9 mouse cellular contexts compared by ENCODE assay signal in the genomic region with DNA sequence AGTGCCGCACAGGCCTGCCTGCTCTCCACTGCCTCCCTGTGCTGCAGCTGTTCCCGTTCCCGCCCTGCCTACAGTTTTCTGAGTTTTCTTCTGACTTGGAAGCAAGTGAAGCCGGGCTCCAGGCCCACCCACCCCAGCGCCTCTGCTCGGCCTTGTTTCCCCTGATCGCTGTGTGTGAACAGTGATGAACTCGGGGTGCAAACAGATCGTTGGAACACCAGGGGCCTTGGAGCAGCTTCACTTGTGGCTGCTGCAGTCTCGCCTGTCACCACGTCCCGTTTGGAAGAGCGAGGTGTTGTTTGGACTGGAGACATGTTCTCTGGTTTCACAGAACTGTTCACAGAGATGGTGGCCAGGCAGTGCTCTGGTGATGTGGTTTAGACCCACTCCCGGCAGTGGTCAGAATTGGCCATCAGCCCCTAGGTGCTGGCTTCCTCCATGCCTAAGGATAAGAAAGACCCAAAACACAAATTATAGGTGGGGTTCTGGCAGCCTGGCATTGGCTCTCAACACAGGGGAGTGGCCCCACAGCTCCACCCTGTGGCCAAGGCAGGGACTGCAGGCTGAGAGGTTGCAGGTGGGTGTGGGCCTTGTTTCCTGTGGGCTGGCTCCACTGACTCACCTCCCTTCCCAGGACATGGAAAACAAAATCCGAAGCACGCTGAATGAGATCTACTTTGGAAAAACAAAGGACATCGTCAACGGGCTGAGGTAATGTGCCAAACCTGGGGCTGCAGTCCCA. TPM values are rescaled to one million over a fixed set of nuclear protein-coding genes. Genes with fewer than 3 reads are reported as not detected.
DNase-seq lines count a peak whose midpoint lies in the region; ATAC-seq and TF ChIP-seq lines count a peak whose summit lies in the region.
"Had no signal": no experiment of that assay in that cellular context is flagged by ENCODE, and none has a peak within 500 bp of the region (broad histone marks: within the 10 kb centered on the region; RNA-seq: fewer than 3 reads in every experiment).

No protein-coding gene starts in this region.

- peaks cover 92% of the 10 kb centered on the region for H3K36me3 ChIP-seq in lung, embryonic 14.5 days (ENCODE audit: insufficient read depth)

- H3K27ac ChIP-seq in cortical plate, adult 2 months (ENCODE audit: insufficient read depth, low read length): no peak overlapping the region
- H3K27ac ChIP-seq in lung, embryonic 14.5 days (ENCODE audit: low read depth): no peak overlapping the region
- H3K27ac ChIP-seq: macrophage had no signal

- DNase-seq in CD4-positive helper T cell, adult 2 months (ENCODE audit: low read depth, low spot score): peak; percentile 64
- DNase-seq in ZHBTc4 (ENCODE audit: low read depth, low spot score): peak; percentile 91
- peak; percentile 91 for DNase-seq in heart, adult 8-10 months (ENCODE audit: low spot score)
- peak; percentile 91 for DNase-seq in layer of hippocampus, adult 11-12 months (ENCODE audit: low spot score)
- peak; percentile 75 for DNase-seq in lung, embryonic 14.5 days
- peak; percentile 77 for DNase-seq in right cerebral cortex, postnatal 10 days (ENCODE audit: low spot score in 2 of 2)
- peak; percentile 59 for DNase-seq in urinary bladder, postnatal 10 days (ENCODE audit: low spot score)

- TF ChIP-seq POLR2A in cortical plate, adult 2 months (IDR thresholded peaks at IDR 0.05; ENCODE audit: extremely low read depth, insufficient read depth, low read length): no peak

- H3K4me3 ChIP-seq in cortical plate, adult 2 months (ENCODE audit: insufficient read depth, low read length): no peak overlapping the region
- no peak overlapping the region for H3K4me3 ChIP-seq in lung, embryonic 14.5 days (ENCODE audit: low read depth, low read length)

- H3K9ac ChIP-seq in lung, embryonic 14.5 days: no peak overlapping the region

- WGBS in lung, embryonic 14.5 days: 64% methylated on average over 18 of the region's 18 CpGs

- peak; percentile 87 for TF ChIP-seq CTCF in cortical plate, adult 2 months (IDR thresholded peaks at IDR 0.05; ENCODE audit: extremely low read depth, insufficient read depth, low read length)
- TF ChIP-seq CTCF in lung, embryonic 14.5 days (IDR thresholded peaks at IDR 0.05; ENCODE audit: low read depth): peak; percentile 98

- no peak overlapping the region for H3K4me2 ChIP-seq in lung, embryonic 14.5 days

- H3K4me1 ChIP-seq in cortical plate, adult 2 months (ENCODE audit: control insufficient read depth, insufficient read depth, low read length): 0 out of 2 replicates have a peak, but pooled peaks cover 2% of the 10 kb centered on the region
- peaks cover 6% of the 10 kb centered on the region; the same call in 1 of the 2 replicates for H3K4me1 ChIP-seq in lung, embryonic 14.5 days (ENCODE audit: insufficient read depth)

- H3K27me3 ChIP-seq in lung, embryonic 14.5 days (ENCODE audit: insufficient read depth, low read length): no peaks in the 10 kb centered on the region

- no peak for ATAC-seq in lung, embryonic 14.5 days (ENCODE audit: insufficient read depth)

- H3K9me3 ChIP-seq in lung, embryonic 14.5 days (ENCODE audit: low read depth, low read length): no peaks in the 10 kb centered on the region

RNA-seq across cellular contexts. Expression of a gene that starts 23.2 kb away (rescaled TPM):
- 23.3 and 23.9 TPM in 2 replicates for polyA plus RNA-seq in cortical plate, adult 2 months (2012; rRNA removed)
- 1 to 10 TPM; 5.1 to 6.9 (median 5.5) TPM for total RNA-seq in heart, adult 8-10 months (2022)
- polyA plus RNA-seq in lung, embryonic 14.5 days (2014; fragmentation: Nextera tagmentation; extraction: Ambion mirVana): 10.5 and 11.0 TPM in 2 replicates

RNA-seq across cellular contexts. Expression of a gene that starts 23.3 kb away (rescaled TPM):
- 16.8 and 17.5 TPM in 2 replicates for polyA plus RNA-seq in cortical plate, adult 2 months (2012; rRNA removed)
- total RNA-seq in heart, adult 8-10 months (2022): 10 to 100 TPM; 51.6 to 59.7 (median 56.5) TPM
- 87.5 and 101 TPM in 2 replicates for polyA plus RNA-seq in lung, embryonic 14.5 days (2014; fragmentation: Nextera tagmentation; extraction: Ambion mirVana)
